Comparison of ENCODE assay signal across 12 mouse cellular contexts in the genomic region with DNA sequence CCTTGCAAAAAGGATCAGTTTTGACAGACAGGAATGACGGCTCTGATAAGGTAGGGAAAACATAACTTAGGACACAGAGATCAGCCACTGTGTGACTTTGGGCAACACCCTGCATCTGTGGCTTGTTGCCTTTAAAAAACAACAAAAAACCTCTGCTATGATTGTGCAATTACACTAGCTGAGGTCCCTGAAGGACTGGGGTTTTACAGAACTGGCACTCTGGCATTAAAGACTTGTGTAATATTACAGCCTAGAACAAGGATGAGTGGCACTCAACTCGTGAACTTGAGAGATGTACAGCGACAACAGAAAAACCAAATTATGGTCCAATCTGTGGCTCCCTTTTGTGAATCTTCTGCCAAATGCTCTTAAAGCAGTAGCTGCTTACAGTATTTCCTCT. TPM values are rescaled to one million over a fixed set of nuclear protein-coding genes. Genes with fewer than 3 reads are reported as not detected.
A peak's percentile ranks its signal among the peaks of the same experiment; 100 is the strongest.
DNase-seq lines count a peak whose midpoint lies in the region; ATAC-seq and TF ChIP-seq lines count a peak whose summit lies in the region.
"Had no signal": no experiment of that assay in that cellular context is flagged by ENCODE, and none has a peak within 500 bp of the region (broad histone marks: within the 10 kb centered on the region; RNA-seq: fewer than 3 reads in every experiment).

No protein-coding gene starts in this region.

- no peak overlapping the region for H3K9ac ChIP-seq in ES-E14 (ENCODE audit: insufficient read depth, low read depth, low read length, poor library complexity, severe bottlenecking)
- H3K9ac ChIP-seq in intestine, embryonic 16.5 days (ENCODE audit: low read depth, low read length), result no peak overlapping the region
- no peak overlapping the region for H3K9ac ChIP-seq in kidney, embryonic 16.5 days (replicated peaks; ENCODE audit: low read length)
- H3K9ac ChIP-seq: heart, embryonic 15.5 days had no signal

- 71% methylated on average over 3 of the region's 3 CpGs for WGBS in intestine, embryonic 16.5 days
- WGBS in kidney, embryonic 16.5 days, result 81% methylated on average over 3 of the region's 3 CpGs

- no peak for ATAC-seq in intestine, embryonic 16.5 days
- no peak for ATAC-seq in kidney, embryonic 16.5 days (ENCODE audit: low FRiP score, low TSS enrichment)
- ATAC-seq: activated CD4-positive, CD25-positive, alpha-beta regulatory T cell, adult 4 months; inflammation-experienced regulatory T-cells, adult 6 months had no signal

- TF ChIP-seq CTCF in layer of hippocampus, adult 2 months (conservative IDR thresholded peaks at IDR 0.05), result no peak

- no peaks in the 10 kb centered on the region for H3K27me3 ChIP-seq in intestine, embryonic 16.5 days (replicated peaks; ENCODE audit: control insufficient read depth, insufficient read depth, low read length)
- H3K27me3 ChIP-seq in kidney, embryonic 16.5 days (ENCODE audit: insufficient read depth, low read length), result no peaks in the 10 kb centered on the region
- H3K27me3 ChIP-seq: heart, embryonic 15.5 days had no signal

- H3K4me3 ChIP-seq in layer of hippocampus, adult 2 months, result no peak overlapping the region
- H3K4me3 ChIP-seq in ES-E14 (ENCODE audit: insufficient read depth in 1 of 2, low read depth in 1 of 2, low read length in 2 of 2, poor library complexity in 1 of 2, severe bottlenecking in 1 of 2), result no peak overlapping the region
- no peak overlapping the region for H3K4me3 ChIP-seq in intestine, embryonic 16.5 days (ENCODE audit: low read length)
- no peak overlapping the region for H3K4me3 ChIP-seq in kidney, embryonic 16.5 days (ENCODE audit: low read length)
- H3K4me3 ChIP-seq: heart, embryonic 15.5 days had no signal

- peaks cover 0 to 2% of the 10 kb centered on the region in 2 experiments; a peak in 1 of 4 replicates for H3K4me1 ChIP-seq in ES-E14 (ENCODE audit: control insufficient read depth in 2 of 2, insufficient read depth in 2 of 2, low read length in 2 of 2, poor library complexity in 1 of 2)
- peaks cover 16% of the 10 kb centered on the region for H3K4me1 ChIP-seq in intestine, embryonic 16.5 days (ENCODE audit: control insufficient read depth, insufficient read depth, low read length)
- H3K4me1 ChIP-seq in kidney, embryonic 16.5 days (ENCODE audit: insufficient read depth, low read length), result peaks cover 18% of the 10 kb centered on the region

- DNase-seq in layer of hippocampus, adult 2 months (ENCODE audit: low spot score in 2 of 2), result no peak
- no peak for DNase-seq in layer of hippocampus, adult 9-11 months
- DNase-seq in 416B (ENCODE audit: low read depth), result peak; percentile 47
- peak; percentile 9 for DNase-seq in ES-E14 (ENCODE audit: low read depth, low spot score)
- no peak for DNase-seq in spleen, postnatal 4 days (ENCODE audit: low spot score in 2 of 2)
- DNase-seq in layer of hippocampus, adult 11-12 months (ENCODE audit: low spot score), result no peak

- H3K4me2 ChIP-seq in intestine, embryonic 16.5 days (ENCODE audit: low read depth, low read length), result no peak overlapping the region
- no peak overlapping the region for H3K4me2 ChIP-seq in kidney, embryonic 16.5 days (replicated peaks; ENCODE audit: low read depth, low read length)
- H3K4me2 ChIP-seq: heart, embryonic 15.5 days had no signal

- in situ Hi-C loops in ES-E14 (cut with MboI; ENCODE audit: low sequenced_read_pairs in 2 of 2, unreplicated experiment in 2 of 2), result loop anchor here in 1 of 2 experiments (10.0 kb wide), 1 partner anchor 160 kb away; no protein-coding TSS in a partner anchor

- H3K9me3 ChIP-seq in ES-E14 (ENCODE audit: control insufficient read depth, insufficient read depth, low read depth, low read length), result no peaks in the 10 kb centered on the region
- H3K9me3 ChIP-seq in intestine, embryonic 16.5 days (ENCODE audit: control insufficient read depth, low read length), result no peaks in the 10 kb centered on the region
- no peaks in the 10 kb centered on the region for H3K9me3 ChIP-seq in kidney, embryonic 16.5 days (ENCODE audit: low read length)
- H3K9me3 ChIP-seq: heart, embryonic 15.5 days had no signal

- peaks cover 41% of the 10 kb centered on the region for H3K36me3 ChIP-seq in ES-E14 (ENCODE audit: control insufficient read depth, insufficient read depth, low read length, poor library complexity, severe bottlenecking)
- peaks cover 22% of the 10 kb centered on the region for H3K36me3 ChIP-seq in intestine, embryonic 16.5 days (ENCODE audit: control insufficient read depth, insufficient read depth, low read length)
- peaks cover 52% of the 10 kb centered on the region for H3K36me3 ChIP-seq in kidney, embryonic 16.5 days (ENCODE audit: insufficient read depth, low read length)

- peak overlapping the region; percentile 51 for H3K27ac ChIP-seq in layer of hippocampus, adult 2 months
- H3K27ac ChIP-seq in ES-E14 (ENCODE audit: insufficient read depth, low read depth, low read length, poor library complexity, severe bottlenecking), result no peak overlapping the region
- H3K27ac ChIP-seq in intestine, embryonic 16.5 days (ENCODE audit: low read length), result peak overlapping the region; percentile 40; the same call in 1 of the 2 replicates
- no peak overlapping the region for H3K27ac ChIP-seq in kidney, embryonic 16.5 days (ENCODE audit: low read length)
- H3K27ac ChIP-seq: macrophage had no signal

TF ChIP-seq in ES-E14, 5 proteins besides CTCF, POLR2A, EP300 and RAD21:
- no peak for TF ChIP-seq ZNF384 (IDR thresholded peaks at IDR 0.05; ENCODE audit: low read depth, low read length)
- no peak for TF ChIP-seq HCFC1 (IDR thresholded peaks at IDR 0.05; ENCODE audit: borderline replicate concordance, insufficient read depth, low read length)
- no peak for TF ChIP-seq MAFK (IDR thresholded peaks at IDR 0.05; ENCODE audit: insufficient read depth, low read depth, low read length)
- TF ChIP-seq ZC3H11A (IDR thresholded peaks at IDR 0.05; ENCODE audit: borderline replicate concordance, low read depth, low read length), result no peak
- TF ChIP-seq CHD2 (IDR thresholded peaks at IDR 0.05; ENCODE audit: low read depth, low read length), result no peak
TF ChIP-seq in ES-E14: peak in this region for 0.

RNA-seq across cellular contexts. Expression of a gene that starts 5.8 kb away (rescaled TPM):
- 100 to 1,000 TPM; 143 to 145 TPM for total RNA-seq in layer of hippocampus, adult 2 months (2021)
- 1,397 and 1,680 TPM in 2 replicates for total RNA-seq in ES-E14 (2012; rRNA removed)
- polyA plus RNA-seq in intestine, embryonic 16.5 days (2015; fragmentation: Nextera tagmentation; extraction: Ambion mirVana), result 115 and 131 TPM in 2 replicates
- 122 and 129 TPM in 2 replicates for polyA plus RNA-seq in kidney, embryonic 16.5 days (2015; fragmentation: Nextera tagmentation; extraction: Ambion mirVana)

RNA-seq across cellular contexts. Expression of a gene that starts 16.8 kb away (rescaled TPM):
- total RNA-seq in layer of hippocampus, adult 2 months (2021), result 1 to 10 TPM; 5.0 to 6.0 TPM
- total RNA-seq in ES-E14 (2012; rRNA removed), result 0.32 and 0.62 TPM in 2 replicates
- 0.01 TPM in 1 of 2 replicates, not detected in the other for polyA plus RNA-seq in intestine, embryonic 16.5 days (2015; fragmentation: Nextera tagmentation; extraction: Ambion mirVana)
- polyA plus RNA-seq in kidney, embryonic 16.5 days (2015; fragmentation: Nextera tagmentation; extraction: Ambion mirVana), result 0.03 TPM in 1 of 2 replicates, not detected in the other
- polyA plus RNA-seq: activated CD4-positive, CD25-positive, alpha-beta regulatory T cell, adult 4 months; heart, embryonic 15.5 days; inflammation-experienced regulatory T-cells, adult 6 months had no signal

Comparison
In these comparisons a context has a peak if more than half of its experiments do, and no peak if none do; other contexts are left out.
1. DNase-seq: peak in 416B (single experiment) and ES-E14 (single experiment); none in layer of hippocampus, adult 2 months (0 of 2), layer of hippocampus, adult 9-11 months (single experiment), spleen, postnatal 4 days (0 of 2) and layer of hippocampus, adult 11-12 months (single experiment).
2. H3K27ac ChIP-seq: peak in layer of hippocampus, adult 2 months (single experiment) and intestine, embryonic 16.5 days (single experiment); none in ES-E14 (single experiment) and kidney, embryonic 16.5 days (single experiment).